Mouse (Mus musculus) liver, postnatal 0 days (tissue): ENCODE measurements around the gene Nkiras1.

Experiments
- CTCF ChIP-seq: sonication (generic); IDR thresholded peaks from 2 replicates; pipeline ENCODE4 v1.5.1; 2016; ENCODE audit warnings: antibody characterized with exemption, low read depth
- EP300 ChIP-seq: IDR thresholded peaks from 2 replicates; pipeline ENCODE4 v1.6.1; 2016; ENCODE audit warnings: antibody characterized with exemption, low read depth, mild to moderate bottlenecking

DNA sequence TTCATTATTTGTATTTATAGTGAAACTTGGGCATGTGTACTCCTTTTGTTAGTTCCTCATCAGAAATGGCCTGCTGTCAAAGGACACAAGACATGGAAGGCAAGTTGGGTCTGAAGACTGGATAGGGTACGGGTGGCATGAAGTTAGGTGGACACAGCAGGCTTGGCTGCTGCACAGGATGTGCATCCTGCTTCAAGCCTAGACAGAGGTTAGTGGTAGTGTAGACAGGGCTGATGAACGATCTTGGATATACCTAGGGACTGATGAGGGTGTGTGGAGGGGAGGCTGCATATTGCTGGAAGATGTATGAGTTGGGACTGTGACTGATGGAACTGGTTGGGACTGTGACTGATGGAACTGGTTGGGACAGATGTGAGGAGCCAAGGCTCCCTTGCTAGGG, 27.9 kb downstream of the Nkiras1 start:
- TF ChIP-seq CTCF (no peak), EP300 (no peak)
